Mouse (Mus musculus) retina, embryonic 14.5 days (tissue): ENCODE measurements around the gene Pcdh9.

ENCODE experiments used
- DNase-seq: peaks from one replicate; pipeline ENCODE4 v3.0.0-alpha.2; 2015; ENCODE audit warnings: low spot score

Gene Pcdh9

GRCm38 (mm10) chr14:93890519-93891370, at the start of gene Pcdh9:
Gene Pcdh9, minus strand, starts transcription at chr14:93890679.
- peak; percentile 93 for DNase-seq

GRCm38 (mm10) chr14:93906928-93907327, 16.4 kb upstream of the Pcdh9 start:
- no peak for DNase-seq

- peak; percentile 72 for DNase-seq
Observed at GRCm38 (mm10) chr14:93898533-93898932, 8.1 kb upstream of the Pcdh9 start.

- DNase-seq = no peak
Observed at GRCm38 (mm10) chr14:93895131-93895530, 4.7 kb upstream of the Pcdh9 start.

GRCm38 (mm10) chr14:93891371-93891746, 880 bp upstream of the Pcdh9 start:
- DNase-seq = no peak

GRCm38 (mm10) chr14:93889839-93890518, 500 bp downstream of the Pcdh9 start:
- peak; percentile 55 for DNase-seq

- peak; percentile 26 for DNase-seq
Observed at GRCm38 (mm10) chr14:93889231-93889630, 1.2 kb downstream of the Pcdh9 start.

GRCm38 (mm10) chr14:93888346-93888745, 2.1 kb downstream of the Pcdh9 start:
- no peak for DNase-seq

GRCm38 (mm10) chr14:93887066-93887465, 3.4 kb downstream of the Pcdh9 start:
- DNase-seq = no peak

- DNase-seq = no peak
Observed at GRCm38 (mm10) chr14:93885551-93886084, 4.9 kb downstream of the Pcdh9 start.

- peak; percentile 86 for DNase-seq
Observed at GRCm38 (mm10) chr14:93884467-93884866, 6.0 kb downstream of the Pcdh9 start.

- DNase-seq = no peak
Observed at GRCm38 (mm10) chr14:93880071-93880470, 10.4 kb downstream of the Pcdh9 start.

- no peak for DNase-seq
Observed at GRCm38 (mm10) chr14:93875968-93876367, 14.5 kb downstream of the Pcdh9 start.

- peak; percentile 63 for DNase-seq
Observed at GRCm38 (mm10) chr14:93868211-93868610, 22.3 kb downstream of the Pcdh9 start.

- DNase-seq = no peak
Observed at GRCm38 (mm10) chr14:93858069-93858468, 32.4 kb downstream of the Pcdh9 start.

GRCm38 (mm10) chr14:93846091-93846677, 44.3 kb downstream of the Pcdh9 start:
- DNase-seq = no peak

GRCm38 (mm10) chr14:93842686-93843288, 47.7 kb downstream of the Pcdh9 start:
- peak; percentile 64 for DNase-seq

- DNase-seq = no peak
Observed at GRCm38 (mm10) chr14:93832511-93832910, 58.0 kb downstream of the Pcdh9 start.

GRCm38 (mm10) chr14:93827159-93827558, 63.3 kb downstream of the Pcdh9 start:
- no peak for DNase-seq

GRCm38 (mm10) chr14:93826042-93826462, 64.4 kb downstream of the Pcdh9 start:
- peak; percentile 75 for DNase-seq

- DNase-seq = no peak
Observed at GRCm38 (mm10) chr14:93818845-93819244, 71.6 kb downstream of the Pcdh9 start.

- DNase-seq = no peak
Observed at GRCm38 (mm10) chr14:93817591-93817990, 72.9 kb downstream of the Pcdh9 start.
